30 mouse cellular contexts compared by ENCODE assay signal in genomic region chr7:78863796-78864445, GRCm38 (mm10). TPM values are rescaled to one million over a fixed set of nuclear protein-coding genes. Genes with fewer than 3 reads are reported as not detected.
DNase-seq lines count a peak whose midpoint lies in the region; ATAC-seq and TF ChIP-seq lines count a peak whose summit lies in the region.
"Had no signal": no experiment of that assay in that cellular context is flagged by ENCODE, and none has a peak within 500 bp of the region (broad histone marks: within the 10 kb centered on the region; RNA-seq: fewer than 3 reads in every experiment).

No protein-coding gene starts in this region.

- H3K27ac ChIP-seq in heart, embryonic 10.5 days, result peak overlapping the region; percentile 52; the same call in 1 of the 2 replicates
- no peak overlapping the region for H3K27ac ChIP-seq in stomach, postnatal 0 days (replicated peaks)
- H3K27ac ChIP-seq: forebrain, embryonic 13.5 days; heart, embryonic 15.5 days; hindbrain, embryonic 13.5 days; limb, embryonic 12.5 days; macrophage; midbrain, embryonic 10.5 days; midbrain, embryonic 15.5 days; neural tube, embryonic 12.5 days had no signal

- TF ChIP-seq EP300 in stomach, postnatal 0 days (optimal IDR thresholded peaks at IDR 0.05), result no peak

- H3K4me3 ChIP-seq in heart, embryonic 10.5 days, result no peak overlapping the region
- H3K4me3 ChIP-seq in stomach, postnatal 0 days (ENCODE audit: low read depth, low read length), result no peak overlapping the region
- H3K4me3 ChIP-seq: erythroblast, embryonic 14.5 days; forebrain, embryonic 13.5 days; heart, embryonic 15.5 days; hindbrain, embryonic 13.5 days; limb, embryonic 12.5 days; midbrain, embryonic 10.5 days; midbrain, embryonic 15.5 days; neural tube, embryonic 12.5 days had no signal

- peak; percentile 22; the same call in 1 of the 2 replicates for ATAC-seq in megakaryocyte, adult 5-6 weeks (ENCODE audit: poor library complexity, severe bottlenecking)
- ATAC-seq in stomach, postnatal 0 days (ENCODE audit: low FRiP score, low TSS enrichment), result peak; percentile 45; the same call in 1 of the 2 replicates
- ATAC-seq: forebrain, embryonic 13.5 days; midbrain, embryonic 15.5 days had no signal

- no peaks in the 10 kb centered on the region for H3K9me3 ChIP-seq in heart, embryonic 10.5 days
- H3K9me3 ChIP-seq in stomach, postnatal 0 days (ENCODE audit: control insufficient read depth, low read length), result no peaks in the 10 kb centered on the region
- H3K9me3 ChIP-seq: forebrain, embryonic 13.5 days; heart, embryonic 15.5 days; hindbrain, embryonic 13.5 days; limb, embryonic 12.5 days; midbrain, embryonic 10.5 days; midbrain, embryonic 15.5 days; neural tube, embryonic 12.5 days had no signal

- TF ChIP-seq CTCF in stomach, postnatal 0 days (IDR thresholded peaks at IDR 0.05; ENCODE audit: low read depth), result no peak

- 64% methylated on average over 7 of the region's 7 CpGs for WGBS in heart, embryonic 10.5 days
- 62% methylated on average over 7 of the region's 7 CpGs for WGBS in stomach, postnatal 0 days

- peaks cover 21% of the 10 kb centered on the region for H3K4me1 ChIP-seq in heart, embryonic 10.5 days
- H3K4me1 ChIP-seq in stomach, postnatal 0 days (replicated peaks; ENCODE audit: control insufficient read depth, insufficient read depth), result no peaks in the 10 kb centered on the region
- H3K4me1 ChIP-seq: heart, embryonic 15.5 days; limb, embryonic 12.5 days; midbrain, embryonic 15.5 days; neural tube, embryonic 12.5 days had no signal

- DNase-seq in heart, embryonic 10.5 days (ENCODE audit: low spot score), result no peak
- DNase-seq in heart, postnatal 4 days, result no peak
- DNase-seq in thymus, postnatal 4 days, result peak; percentile 33
- DNase-seq in thymus, postnatal 0 days (ENCODE audit: low spot score), result no peak
- DNase-seq in stomach, postnatal 0 days (ENCODE audit: low spot score), result no peak
- DNase-seq in cerebellum, postnatal 25 days, result no peak
- DNase-seq in embryo, embryonic 10 days (ENCODE audit: low spot score), result no peak
- DNase-seq: adrenal gland, postnatal 14 days; cerebellum, adult 11 months; cerebellum, adult 9-10 months; gastrocnemius, postnatal 14 days; kidney, adult 9 months; kidney, postnatal 14 days; layer of hippocampus, adult 9-11 months; lung, adult 2 months; lung, postnatal 10 days; right cerebral cortex, adult 18-20 months; right cerebral cortex, postnatal 4 days; thymus, adult 18-20 months had no signal

- H3K4me2 ChIP-seq in stomach, postnatal 0 days (replicated peaks; ENCODE audit: low read depth), result no peak overlapping the region
- H3K4me2 ChIP-seq: forebrain, embryonic 13.5 days; heart, embryonic 15.5 days; hindbrain, embryonic 13.5 days; limb, embryonic 12.5 days; liver, embryonic 11.5 days; midbrain, embryonic 15.5 days; neural tube, embryonic 12.5 days had no signal

- H3K27me3 ChIP-seq in heart, embryonic 10.5 days (ENCODE audit: insufficient read depth, poor library complexity, severe bottlenecking), result no peaks in the 10 kb centered on the region
- no peaks in the 10 kb centered on the region for H3K27me3 ChIP-seq in stomach, postnatal 0 days (ENCODE audit: control insufficient read depth, insufficient read depth, low read length)
- H3K27me3 ChIP-seq: forebrain, embryonic 13.5 days; heart, embryonic 15.5 days; hindbrain, embryonic 13.5 days; limb, embryonic 12.5 days; midbrain, embryonic 15.5 days; neural tube, embryonic 12.5 days had no signal

- H3K36me3 ChIP-seq in heart, embryonic 10.5 days, result no peaks in the 10 kb centered on the region
- H3K36me3 ChIP-seq in stomach, postnatal 0 days (ENCODE audit: control insufficient read depth, insufficient read depth, low read length), result no peaks in the 10 kb centered on the region
- H3K36me3 ChIP-seq: heart, embryonic 15.5 days; hindbrain, embryonic 13.5 days; limb, embryonic 12.5 days; midbrain, embryonic 10.5 days; midbrain, embryonic 15.5 days; neural tube, embryonic 12.5 days had no signal

- no peak overlapping the region for H3K9ac ChIP-seq in stomach, postnatal 0 days (ENCODE audit: low read length)
- H3K9ac ChIP-seq: forebrain, embryonic 13.5 days; heart, embryonic 15.5 days; hindbrain, embryonic 13.5 days; limb, embryonic 12.5 days; midbrain, embryonic 15.5 days; neural tube, embryonic 12.5 days had no signal

RNA-seq across cellular contexts. Expression of gene Det1, which starts 16.9 kb away (rescaled TPM):
- 13.3 and 16.7 TPM in 2 replicates for polyA plus RNA-seq in heart, embryonic 10.5 days (2016; fragmentation: Nextera tagmentation; extraction: Ambion mirVana)
- 1 to 10 TPM; 6.1 to 8.6 TPM for total RNA-seq in heart, postnatal 4 days (2021)
- 21.4 and 22.5 TPM in 2 replicates for polyA plus RNA-seq in thymus, postnatal 0 days (2015; fragmentation: Nextera tagmentation; extraction: Ambion mirVana)
- 10.6 and 10.7 TPM in 2 replicates for total RNA-seq in megakaryocyte, adult 5-6 weeks (2015)
- total RNA-seq in megakaryocyte, adult 5-6 weeks (2017), result 7.2 and 9.3 TPM in 2 replicates
- polyA plus RNA-seq in stomach, postnatal 0 days (2015; fragmentation: Nextera tagmentation; extraction: Ambion mirVana), result 8.2 and 8.3 TPM in 2 replicates

RNA-seq across cellular contexts. Expression of gene Aen, which starts 31.7 kb away (rescaled TPM):
- 51.0 and 57.4 TPM in 2 replicates for polyA plus RNA-seq in heart, embryonic 10.5 days (2016; fragmentation: Nextera tagmentation; extraction: Ambion mirVana)
- 10 to 100 TPM; 33.4 to 33.7 TPM for total RNA-seq in heart, postnatal 4 days (2021)
- 45.4 and 45.7 TPM in 2 replicates for polyA plus RNA-seq in thymus, postnatal 0 days (2015; fragmentation: Nextera tagmentation; extraction: Ambion mirVana)
- 3.9 and 5.6 TPM in 2 replicates for total RNA-seq in megakaryocyte, adult 5-6 weeks (2015)
- 13.2 and 18.4 TPM in 2 replicates for total RNA-seq in megakaryocyte, adult 5-6 weeks (2017)
- 25.8 and 27.0 TPM in 2 replicates for polyA plus RNA-seq in stomach, postnatal 0 days (2015; fragmentation: Nextera tagmentation; extraction: Ambion mirVana)

RNA-seq across cellular contexts. Expression of gene Isg20, which starts 49.3 kb away (rescaled TPM):
- 0.67 and 0.68 TPM in 2 replicates for polyA plus RNA-seq in heart, embryonic 10.5 days (2016; fragmentation: Nextera tagmentation; extraction: Ambion mirVana)
- 1 to 10 TPM; 3.1 to 6.4 TPM for total RNA-seq in heart, postnatal 4 days (2021)
- polyA plus RNA-seq in thymus, postnatal 0 days (2015; fragmentation: Nextera tagmentation; extraction: Ambion mirVana), result 136 and 152 TPM in 2 replicates
- 25.8 and 30.9 TPM in 2 replicates for total RNA-seq in megakaryocyte, adult 5-6 weeks (2015)
- 10.6 and 12.1 TPM in 2 replicates for total RNA-seq in megakaryocyte, adult 5-6 weeks (2017)
- polyA plus RNA-seq in stomach, postnatal 0 days (2015; fragmentation: Nextera tagmentation; extraction: Ambion mirVana), result 10.6 and 10.9 TPM in 2 replicates
- polyA plus RNA-seq: forebrain, embryonic 13.5 days had no signal

Comparison
In these comparisons a context has a peak if more than half of its experiments do, and no peak if none do; other contexts are left out.
1. RNA of gene Isg20, which starts 49.3 kb away (polyA plus RNA-seq): 136 to 152 TPM in thymus, postnatal 0 days; 10.6 to 10.9 TPM in stomach, postnatal 0 days and 0.67 to 0.68 TPM in heart, embryonic 10.5 days; every median in the first group is over 10 times any median in the second.